Mouse (Mus musculus) thymus, adult 2 months (tissue): Measurements from ENCODE around the gene Kdm1a. TPM values are rescaled to one million over a fixed set of nuclear protein-coding genes. Genes with fewer than 3 reads are reported as not detected.

ENCODE experiments used
- DNase-seq: peaks from one replicate; pipeline ENCODE4 v3.0.0; 2021
- H3K27ac ChIP-seq: fragments of 200-500 bp; 2 replicates; pipeline ENCODE4 v1.5.1; 2012; ENCODE audit warnings: low read length, control low read depth; ENCODE audit not compliant: control insufficient read depth, insufficient read depth
- H3K27me3 ChIP-seq: fragments of 200-500 bp; 2 replicates; pipeline ENCODE4 v1.6.1; 2012; ENCODE audit warnings: mild to moderate bottlenecking, low read length, moderate library complexity, mixed read lengths; ENCODE audit not compliant: control insufficient read depth, insufficient read depth
- H3K36me3 ChIP-seq: fragments of 200-500 bp; 2 replicates; pipeline ENCODE4 v1.6.1; 2012; ENCODE audit warnings: mild to moderate bottlenecking, low read length, moderate library complexity; ENCODE audit not compliant: control insufficient read depth, insufficient read depth
- H3K4me1 ChIP-seq: fragments of 200-500 bp; replicated peaks from 2 replicates; pipeline ENCODE4 v1.6.1; 2012; ENCODE audit warnings: low read length; ENCODE audit not compliant: control insufficient read depth, insufficient read depth
- H3K4me3 ChIP-seq: fragments of 200-500 bp; 2 replicates; pipeline ENCODE4 v1.5.1; 2012; ENCODE audit warnings: mild to moderate bottlenecking, low read length, control low read depth, moderate library complexity; ENCODE audit not compliant: control insufficient read depth, insufficient read depth
- CTCF ChIP-seq: fragments of 200-500 bp; IDR thresholded peaks from 2 replicates; pipeline ENCODE4 v1.5.1; 2012; ENCODE audit warnings: mild to moderate bottlenecking, control low read depth, low read length, moderate library complexity, borderline replicate concordance; ENCODE audit not compliant: control insufficient read depth, poor library complexity, insufficient read depth; ENCODE audit errors: extremely low read depth
- POLR2A ChIP-seq: fragments of 200-500 bp; IDR thresholded peaks from 2 replicates; pipeline ENCODE4 v1.6.1; 2012; ENCODE audit warnings: mild to moderate bottlenecking, low read length, control low read depth, moderate library complexity; ENCODE audit not compliant: control insufficient read depth, poor library complexity, insufficient read depth; ENCODE audit errors: extremely low read depth
- WGBS: fragments of 180-500 bp; shearing (Covaris S2); methylation state at CpG from one replicate; pipeline ENCODE4 v1.1.7; 2018; 5-methylcytosine and 5-hydroxymethylcytosine counted together
- polyA plus RNA-seq: library from polyadenylated mRNA; depleted of rRNA; stranded (reverse); fragments of >200 nt; gene quantifications from 2 replicates; pipeline ENCODE4 v1.2.3, GENCODE M21; 2012

Gene Kdm1a
- polyA plus RNA-seq, 1 experiment, result 70.4 TPM

- Histone ChIP-seq H3K27ac (no peak within 1 kb of the TSS), H3K4me1 (peaks cover 13% of the 10 kb centered on the region), H3K36me3 (no peaks in the 10 kb centered on the region), H3K27me3 (no peaks in the 10 kb centered on the region), H3K4me3 (no peak within 1 kb of the TSS)
- 92% methylated on average over 6 of the region's 6 CpGs for WGBS
- TF ChIP-seq POLR2A (no peak), CTCF (no peak)
- no peak for DNase-seq
These were observed 19.9 kb upstream of the Kdm1a start, which contains the start of gene Lactbl1 for GRCm38 (mm10) chr4:136622388-136622787. Gene Lactbl1, plus strand, starts transcription at chr4:136622621.

GRCm38 (mm10) chr4:136621956-136622355 lies 19.4 kb upstream of the Kdm1a start:
- Histone ChIP-seq H3K27me3 (no peaks in the 10 kb centered on the region), H3K4me1 (peaks cover 11% of the 10 kb centered on the region), H3K36me3 (no peaks in the 10 kb centered on the region), H3K27ac (no peak overlapping the region), H3K4me3 (no peak overlapping the region)
- DNase-seq, result no peak
- no peak for TF ChIP-seq CTCF
- TF ChIP-seq POLR2A, result no peak
- WGBS, result 73% methylated on average over 5 of the region's 5 CpGs

- DNase-seq, result peak; percentile 31
- WGBS, result 4% methylated on average over 1 of the region's 1 CpGs
- no peak overlapping the region for H3K4me3 ChIP-seq
- H3K4me1 ChIP-seq, result peaks cover 5% of the 10 kb centered on the region
- H3K27ac ChIP-seq, result no peak overlapping the region
- H3K36me3 ChIP-seq, result no peaks in the 10 kb centered on the region
- no peak for TF ChIP-seq CTCF
- TF ChIP-seq POLR2A, result no peak
- no peaks in the 10 kb centered on the region for H3K27me3 ChIP-seq
These were observed 18.8 kb upstream of the Kdm1a start for GRCm38 (mm10) chr4:136621336-136621735.

GRCm38 (mm10) chr4:136613657-136614056 lies 11.1 kb upstream of the Kdm1a start:
- Histone ChIP-seq H3K27me3 (no peaks in the 10 kb centered on the region), H3K4me3 (no peak overlapping the region), H3K4me1 (no peaks in the 10 kb centered on the region), H3K27ac (no peak overlapping the region), H3K36me3 (no peaks in the 10 kb centered on the region)
- DNase-seq, result no peak
- 81% methylated on average over 7 of the region's 7 CpGs for WGBS
- TF ChIP-seq CTCF (no peak), POLR2A (no peak)

- H3K4me3 ChIP-seq, result no peak within 1 kb of the TSS
- no peaks in the 10 kb centered on the region for H3K36me3 ChIP-seq
- H3K4me1 ChIP-seq, result no peaks in the 10 kb centered on the region
- 73% methylated on average over 4 of the region's 4 CpGs for WGBS
- DNase-seq, result no peak
- TF ChIP-seq POLR2A (no peak), CTCF (no peak)
- H3K27ac ChIP-seq, result no peak within 1 kb of the TSS
- H3K27me3 ChIP-seq, result no peaks in the 10 kb centered on the region
These were observed 7.9 kb upstream of the Kdm1a start, which contains the start of gene Tex46 for GRCm38 (mm10) chr4:136610387-136610856. Gene Tex46, plus strand, starts transcription at chr4:136610437.

GRCm38 (mm10) chr4:136605756-136606485 lies 3.4 kb upstream of the Kdm1a start:
- 0 out of 2 replicates have a peak, but pooled peaks cover 2% of the 10 kb centered on the region for H3K4me1 ChIP-seq
- TF ChIP-seq CTCF (no peak), POLR2A (no peak)
- no peak overlapping the region for H3K27ac ChIP-seq
- H3K27me3 ChIP-seq, result no peaks in the 10 kb centered on the region
- H3K36me3 ChIP-seq, result no peaks in the 10 kb centered on the region
- no peak overlapping the region for H3K4me3 ChIP-seq
- no peak for DNase-seq
- 95% methylated on average over 19 of the region's 19 CpGs for WGBS

- TF ChIP-seq POLR2A (no peak), CTCF (no peak)
- Histone ChIP-seq H3K27me3 (no peaks in the 10 kb centered on the region), H3K4me3 (peak overlapping the region; percentile 96), H3K27ac (peak overlapping the region; percentile 6; the same call in 1 of the 2 replicates), H3K36me3 (no peaks in the 10 kb centered on the region), H3K4me1 (peaks cover 8% of the 10 kb centered on the region)
- peak; percentile 45 for DNase-seq
- WGBS, result 2% methylated on average over 68 of the region's 68 CpGs
These were observed 437 bp downstream of the Kdm1a start for GRCm38 (mm10) chr4:136602018-136602554.
